Comparison of ENCODE assay signal across 16 mouse cellular contexts in genomic region chr3:130838626-130839422, GRCm38 (mm10).
DNase-seq lines count a peak whose midpoint lies in the region; ATAC-seq and TF ChIP-seq lines count a peak whose summit lies in the region.
"Had no signal": no experiment of that assay in that cellular context is flagged by ENCODE, and none has a peak within 500 bp of the region (broad histone marks: within the 10 kb centered on the region; RNA-seq: fewer than 3 reads in every experiment).

No protein-coding gene starts in this region.

- H3K9ac ChIP-seq in forebrain, embryonic 12.5 days, result no peak overlapping the region
- H3K9ac ChIP-seq in liver, embryonic 12.5 days, result no peak overlapping the region
- H3K9ac ChIP-seq: heart, embryonic 13.5 days had no signal

- no peak overlapping the region for H3K4me2 ChIP-seq in forebrain, embryonic 12.5 days
- no peak overlapping the region for H3K4me2 ChIP-seq in liver, embryonic 12.5 days
- H3K4me2 ChIP-seq: heart, embryonic 13.5 days had no signal

- TF ChIP-seq CTCF in layer of hippocampus, adult 2 months (conservative IDR thresholded peaks at IDR 0.05), result no peak

- H3K4me3 ChIP-seq in layer of hippocampus, adult 2 months, result peak overlapping the region; percentile 36; the same call in 1 of the 2 replicates
- H3K4me3 ChIP-seq in forebrain, embryonic 12.5 days (replicated peaks), result no peak overlapping the region
- no peak overlapping the region for H3K4me3 ChIP-seq in liver, embryonic 12.5 days
- H3K4me3 ChIP-seq: heart, embryonic 13.5 days; hindbrain, embryonic 10.5 days; left cerebral cortex, adult 2 months had no signal

- H3K36me3 ChIP-seq in forebrain, embryonic 12.5 days (replicated peaks), result no peaks in the 10 kb centered on the region
- H3K36me3 ChIP-seq in liver, embryonic 12.5 days, result no peaks in the 10 kb centered on the region
- H3K36me3 ChIP-seq: heart, embryonic 13.5 days; hindbrain, embryonic 10.5 days had no signal

- H3K4me1 ChIP-seq in forebrain, embryonic 12.5 days, result peaks cover under 1% of the 10 kb centered on the region
- no peaks in the 10 kb centered on the region for H3K4me1 ChIP-seq in liver, embryonic 12.5 days
- H3K4me1 ChIP-seq: heart, embryonic 13.5 days had no signal

- whole genome bisulfite sequencing in forebrain, embryonic 12.5 days, result 69% methylated on average over 19 of the region's 19 CpGs
- WGBS in liver, embryonic 12.5 days (ENCODE audit: insufficient replicate concordance), result 79% methylated on average over 19 of the region's 19 CpGs

- peak; percentile 46; the same call in 1 of the 2 replicates for ATAC-seq in forebrain, embryonic 12.5 days (ENCODE audit: low FRiP score)
- ATAC-seq in liver, embryonic 12.5 days, result no peak

- H3K27me3 ChIP-seq in forebrain, embryonic 12.5 days, result no peaks in the 10 kb centered on the region
- H3K27me3 ChIP-seq in liver, embryonic 12.5 days (replicated peaks), result no peaks in the 10 kb centered on the region
- H3K27me3 ChIP-seq: CH12.LX; heart, embryonic 13.5 days had no signal

- DNase-seq in layer of hippocampus, adult 2 months (ENCODE audit: low spot score in 2 of 2), result no peak
- no peak for DNase-seq in layer of hippocampus, adult 11-12 months (ENCODE audit: low spot score)
- DNase-seq in right cerebral cortex, postnatal 4 days, result peak; percentile 26
- no peak for DNase-seq in right cerebral cortex, adult 18-20 months
- no peak for DNase-seq in yolk sac, embryonic 10.5 days (ENCODE audit: low spot score)
- no peak for DNase-seq in frontal cortex, postnatal 10 days (ENCODE audit: low spot score in 2 of 2)
- DNase-seq: adrenal gland, postnatal 10 days; gastrocnemius, postnatal 36 days; kidney, adult 9 months had no signal

- H3K27ac ChIP-seq in layer of hippocampus, adult 2 months, result peak overlapping the region; percentile 19; the same call in 1 of the 2 replicates
- no peak overlapping the region for H3K27ac ChIP-seq in forebrain, embryonic 12.5 days
- H3K27ac ChIP-seq in liver, embryonic 12.5 days, result no peak overlapping the region
- H3K27ac ChIP-seq: heart, embryonic 13.5 days; hindbrain, embryonic 10.5 days; left cerebral cortex, adult 2 months; macrophage had no signal

- no peaks in the 10 kb centered on the region for H3K9me3 ChIP-seq in forebrain, embryonic 12.5 days
- H3K9me3 ChIP-seq in liver, embryonic 12.5 days (replicated peaks), result no peaks in the 10 kb centered on the region
- H3K9me3 ChIP-seq: hindbrain, embryonic 10.5 days had no signal
